Mouse (Mus musculus) MEL (cell line): ENCODE results near the gene Rgs12.

ENCODE experiments used
- CTCF ChIP-seq, 3 experiments: IDR thresholded peaks in 2 of 3; conservative IDR thresholded peaks in 1 of 3; 2 replicates each; pipeline ENCODE4 v1.5.1; 2011 to 2012; ENCODE audit warnings: low read length in 3 of 3, low read depth in 2 of 3, mild to moderate bottlenecking in 2 of 3, improper control_type of control experiment in 1 of 3, inconsistent platforms in 1 of 3, mixed read lengths in 1 of 3, moderate library complexity in 1 of 3; ENCODE audit not compliant: control insufficient read depth in 1 of 3, insufficient read depth in 1 of 3, poor library complexity in 1 of 3, severe bottlenecking in 1 of 3
- EP300 ChIP-seq, 2 experiments: IDR thresholded peaks; 2 replicates each; pipeline ENCODE4 v1.6.1; 2011; ENCODE audit warnings: improper control_type of control experiment in 2 of 2, low read length in 2 of 2, low read depth in 1 of 2, mild to moderate bottlenecking in 1 of 2
- MEF2A ChIP-seq: IDR thresholded peaks from 2 replicates; pipeline ENCODE4 v1.6.1; 2014; ENCODE audit warnings: low read depth, mild to moderate bottlenecking, inconsistent platforms, low read length, improper control_type of control experiment; ENCODE audit not compliant: poor library complexity, insufficient replicate concordance, severe bottlenecking; ENCODE audit errors: extremely low read depth
- RCOR1 ChIP-seq: IDR thresholded peaks from 2 replicates; pipeline ENCODE4 v1.6.1; 2012; ENCODE audit warnings: low read depth, mild to moderate bottlenecking, inconsistent platforms, low read length, improper control_type of control experiment

GRCm38 (mm10) chr5:34931091-34931490 lies 18.2 kb upstream of the Rgs12 start:
- TF ChIP-seq CTCF (IDR thresholded peaks at IDR 0.05 in 2 of 3, conservative IDR thresholded peaks at IDR 0.05 in 1 of 3; ENCODE audit: control insufficient read depth in 1 of 3, insufficient read depth in 1 of 3, low read depth in 2 of 3, low read length in 3 of 3, poor library complexity in 1 of 3, severe bottlenecking in 1 of 3) (no peak), EP300 (IDR thresholded peaks at IDR 0.05; ENCODE audit: low read depth in 1 of 2, low read length in 2 of 2) (no peak), MEF2A (no peak), RCOR1 (no peak)
